Mouse (Mus musculus): ENCODE data around the gene B4galnt1.

B4galnt1 gene

GRCm38 (mm10) chr10:127208921-127209320, 43.9 kb downstream of the B4galnt1 start:
- no peak for DNase-seq (ENCODE audit: low read depth, low spot score)

GRCm38 (mm10) chr10:127209928-127210570, 45.0 kb downstream of the B4galnt1 start:
- DNase-seq (ENCODE audit: low read depth, low spot score) = no peak

GRCm38 (mm10) chr10:127210961-127211405, 46.0 kb downstream of the B4galnt1 start:
- DNase-seq (ENCODE audit: low read depth, low spot score) = no peak

GRCm38 (mm10) chr10:127211414-127211854, 46.4 kb downstream of the B4galnt1 start, which contains the start of gene Pip4k2c:
Gene Pip4k2c (minus strand): TSS chr10:127211585.
- DNase-seq (ENCODE audit: low read depth, low spot score) = peak; percentile 84

- no peak for DNase-seq (ENCODE audit: low read depth, low spot score)
These were observed 48.2 kb downstream of the B4galnt1 start for GRCm38 (mm10) chr10:127213272-127213671.

- DNase-seq (ENCODE audit: low read depth, low spot score) = no peak
These were observed 48.8 kb downstream of the B4galnt1 start for GRCm38 (mm10) chr10:127213704-127214421.

GRCm38 (mm10) chr10:127214422-127214803, 49.4 kb downstream of the B4galnt1 start:
- DNase-seq (ENCODE audit: low read depth, low spot score) = no peak

- DNase-seq (ENCODE audit: low read depth, low spot score) = no peak
These were observed 51.4 kb downstream of the B4galnt1 start for GRCm38 (mm10) chr10:127216456-127216855.

GRCm38 (mm10) chr10:127217177-127217576, 52.2 kb downstream of the B4galnt1 start:
- no peak for DNase-seq (ENCODE audit: low read depth, low spot score)

- no peak for DNase-seq (ENCODE audit: low read depth, low spot score)
These were observed 53.3 kb downstream of the B4galnt1 start for GRCm38 (mm10) chr10:127218339-127218738.

Measured in c-Kit-negative CD71-positive TER-119-positive erythroid progenitor cells, embryonic 14.5 days (primary cell).